8 mouse cellular contexts compared by ENCODE assay signal in genomic region chr10:91122646-91123045, GRCm38 (mm10). TPM values are rescaled to one million over a fixed set of nuclear protein-coding genes. Genes with fewer than 3 reads are reported as not detected.
A peak's percentile ranks its signal among the peaks of the same experiment; 100 is the strongest.
DNase-seq lines count a peak whose midpoint lies in the region; ATAC-seq and TF ChIP-seq lines count a peak whose summit lies in the region.

No protein-coding gene starts in this region.

- no peaks in the 10 kb centered on the region for H3K27me3 ChIP-seq in heart, embryonic 16.5 days (ENCODE audit: control insufficient read depth, insufficient read depth, low read length)
- H3K27me3 ChIP-seq in hindbrain, embryonic 11.5 days (ENCODE audit: control insufficient read depth, insufficient read depth, low read length) = no peaks in the 10 kb centered on the region
- H3K27me3 ChIP-seq in midbrain, embryonic 12.5 days = no peaks in the 10 kb centered on the region

- peaks cover 40% of the 10 kb centered on the region for H3K36me3 ChIP-seq in heart, embryonic 16.5 days (ENCODE audit: control insufficient read depth, insufficient read depth)
- H3K36me3 ChIP-seq in ES-E14 (ENCODE audit: control insufficient read depth, insufficient read depth, low read length, poor library complexity, severe bottlenecking) = peaks cover 26% of the 10 kb centered on the region
- peaks cover 15% of the 10 kb centered on the region for H3K36me3 ChIP-seq in hindbrain, embryonic 11.5 days (ENCODE audit: control insufficient read depth, insufficient read depth, low read length)
- H3K36me3 ChIP-seq in midbrain, embryonic 12.5 days = peaks cover 40% of the 10 kb centered on the region

- in situ Hi-C loops in ES-E14 (cut with MboI; ENCODE audit: low sequenced_read_pairs in 2 of 2, unreplicated experiment in 2 of 2) = no loop called here

- H3K4me1 ChIP-seq in heart, embryonic 16.5 days (ENCODE audit: control insufficient read depth, insufficient read depth, low read length) = peaks cover 24% of the 10 kb centered on the region
- peaks cover 3 to 4% of the 10 kb centered on the region in 2 experiments; a peak in 3 of 4 replicates for H3K4me1 ChIP-seq in ES-E14 (ENCODE audit: control insufficient read depth in 2 of 2, insufficient read depth in 2 of 2, low read length in 2 of 2, poor library complexity in 1 of 2)
- H3K4me1 ChIP-seq in hindbrain, embryonic 11.5 days (replicated peaks; ENCODE audit: control insufficient read depth, insufficient read depth, low read length) = no peaks in the 10 kb centered on the region
- peaks cover 19% of the 10 kb centered on the region for H3K4me1 ChIP-seq in midbrain, embryonic 12.5 days

- H3K4me3 ChIP-seq in heart, embryonic 16.5 days (ENCODE audit: low read length) = peak overlapping the region; percentile 100
- peak overlapping the region; percentile 76 to 90 for H3K4me3 ChIP-seq in ES-E14 (ENCODE audit: insufficient read depth in 1 of 2, low read depth in 1 of 2, low read length in 2 of 2, poor library complexity in 1 of 2, severe bottlenecking in 1 of 2)
- peak overlapping the region; percentile 63 for H3K4me3 ChIP-seq in hindbrain, embryonic 11.5 days (ENCODE audit: low read depth, low read length)
- H3K4me3 ChIP-seq in midbrain, embryonic 12.5 days = peak overlapping the region; percentile 100

- DNase-seq in heart, postnatal 25 days (ENCODE audit: low spot score) = no peak
- DNase-seq in ES-E14 (ENCODE audit: low read depth, low spot score) = no peak
- no peak for DNase-seq in hindbrain, embryonic 11.5 days (ENCODE audit: low spot score)
- DNase-seq in gastrocnemius, adult 18-20 months (ENCODE audit: low spot score) = no peak

- H3K4me2 ChIP-seq in heart, embryonic 16.5 days (ENCODE audit: low read depth, low read length) = peak overlapping the region; percentile 60
- H3K4me2 ChIP-seq in hindbrain, embryonic 11.5 days (replicated peaks; ENCODE audit: low read depth, low read length) = peak overlapping the region; percentile 91
- peak overlapping the region; percentile 80 for H3K4me2 ChIP-seq in midbrain, embryonic 12.5 days (replicated peaks)

- 13% methylated on average over 6 of the region's 6 CpGs for WGBS in heart, embryonic 16.5 days
- WGBS in hindbrain, embryonic 11.5 days = 44% methylated on average over 6 of the region's 6 CpGs
- 43% methylated on average over 6 of the region's 6 CpGs for WGBS in midbrain, embryonic 12.5 days

- no peak for ATAC-seq in heart, embryonic 16.5 days (replicated peaks; ENCODE audit: extremely low read depth, insufficient read depth, low FRiP score)
- ATAC-seq in hindbrain, embryonic 11.5 days (ENCODE audit: low FRiP score) = no peak
- no peak for ATAC-seq in midbrain, embryonic 12.5 days (ENCODE audit: low FRiP score, low read depth)
- ATAC-seq in inflammation-experienced regulatory T-cells, adult 6 months = no peak
- ATAC-seq in activated CD4-positive, CD25-positive, alpha-beta regulatory T cell, adult 4 months = no peak

- H3K27ac ChIP-seq in heart, embryonic 16.5 days (ENCODE audit: low read length) = peak overlapping the region; percentile 97
- H3K27ac ChIP-seq in ES-E14 (ENCODE audit: insufficient read depth, low read depth, low read length, poor library complexity, severe bottlenecking) = no peak overlapping the region
- H3K27ac ChIP-seq in hindbrain, embryonic 11.5 days (ENCODE audit: low read depth, low read length) = no peak overlapping the region
- H3K27ac ChIP-seq in midbrain, embryonic 12.5 days (replicated peaks) = no peak overlapping the region

- intact Hi-C loops in heart, postnatal 25 days (cut with DNase I) = loop anchor here (2.0 kb wide), 1 partner anchor 18 kb away; no protein-coding TSS in a partner anchor

- H3K9ac ChIP-seq in heart, embryonic 16.5 days (ENCODE audit: low read length) = peak overlapping the region; percentile 100
- peak overlapping the region; percentile 52; the same call in 1 of the 2 replicates for H3K9ac ChIP-seq in ES-E14 (ENCODE audit: insufficient read depth, low read depth, low read length, poor library complexity, severe bottlenecking)
- peak overlapping the region; percentile 89 for H3K9ac ChIP-seq in hindbrain, embryonic 11.5 days (ENCODE audit: low read depth, low read length)
- H3K9ac ChIP-seq in midbrain, embryonic 12.5 days (replicated peaks) = peak overlapping the region; percentile 97

- H3K9me3 ChIP-seq in heart, embryonic 16.5 days (replicated peaks; ENCODE audit: control insufficient read depth, low read length) = no peaks in the 10 kb centered on the region
- no peaks in the 10 kb centered on the region for H3K9me3 ChIP-seq in ES-E14 (ENCODE audit: control insufficient read depth, insufficient read depth, low read depth, low read length)
- H3K9me3 ChIP-seq in hindbrain, embryonic 11.5 days (ENCODE audit: control insufficient read depth, low read length) = no peaks in the 10 kb centered on the region
- no peaks in the 10 kb centered on the region for H3K9me3 ChIP-seq in midbrain, embryonic 12.5 days

TF ChIP-seq in ES-E14, 5 proteins besides CTCF, POLR2A, EP300 and RAD21:
- TF ChIP-seq CHD2 (IDR thresholded peaks at IDR 0.05; ENCODE audit: low read depth, low read length) (no peak), ZC3H11A (IDR thresholded peaks at IDR 0.05; ENCODE audit: borderline replicate concordance, low read depth, low read length) (no peak), MAFK (IDR thresholded peaks at IDR 0.05; ENCODE audit: insufficient read depth, low read depth, low read length) (no peak), HCFC1 (IDR thresholded peaks at IDR 0.05; ENCODE audit: borderline replicate concordance, insufficient read depth, low read length) (no peak), ZNF384 (IDR thresholded peaks at IDR 0.05; ENCODE audit: low read depth, low read length) (no peak)

RNA-seq across cellular contexts. Expression of gene Slc25a3, which starts 1.2 kb away (rescaled TPM):
- polyA plus RNA-seq in heart, embryonic 16.5 days (2015; fragmentation: Nextera tagmentation; extraction: Ambion mirVana) = 1,186 and 1,208 TPM in 2 replicates
- 1,000 to 10,000 TPM; 2,502 to 2,645 TPM for total RNA-seq in heart, postnatal 25 days (2021)
- 328 and 481 TPM in 2 replicates for total RNA-seq in ES-E14 (2012; rRNA removed)
- 426 and 455 TPM in 2 replicates for polyA plus RNA-seq in hindbrain, embryonic 11.5 days (2014; fragmentation: Nextera tagmentation; extraction: Ambion mirVana)
- polyA plus RNA-seq in midbrain, embryonic 12.5 days (2016; fragmentation: Nextera tagmentation; extraction: Ambion mirVana) = 369 and 374 TPM in 2 replicates
- 100 to 1,000 TPM; 227 to 247 (median 243) TPM for polyA plus RNA-seq in inflammation-experienced regulatory T-cells, adult 6 months (2017; shearing (Covaris generic))
- 100 to 1,000 TPM; 268 TPM for polyA plus RNA-seq in activated CD4-positive, CD25-positive, alpha-beta regulatory T cell, adult 4 months (2017; shearing (Covaris generic))
- total RNA-seq in gastrocnemius, adult 18-20 months (2021) = 1,000 to 10,000 TPM; 1,039 to 1,209 TPM

RNA-seq across cellular contexts. Expression of gene Ikbip, which starts 39.9 kb away (rescaled TPM):
- polyA plus RNA-seq in heart, embryonic 16.5 days (2015; fragmentation: Nextera tagmentation; extraction: Ambion mirVana) = 31.6 and 39.3 TPM in 2 replicates
- 10 to 100 TPM; 17.4 to 18.6 TPM for total RNA-seq in heart, postnatal 25 days (2021)
- total RNA-seq in ES-E14 (2012; rRNA removed) = 28.1 and 32.7 TPM in 2 replicates
- 24.7 and 25.7 TPM in 2 replicates for polyA plus RNA-seq in hindbrain, embryonic 11.5 days (2014; fragmentation: Nextera tagmentation; extraction: Ambion mirVana)
- 18.7 and 25.3 TPM in 2 replicates for polyA plus RNA-seq in midbrain, embryonic 12.5 days (2016; fragmentation: Nextera tagmentation; extraction: Ambion mirVana)
- 1 to 10 TPM; 5.3 to 8.6 (median 6.9) TPM for polyA plus RNA-seq in inflammation-experienced regulatory T-cells, adult 6 months (2017; shearing (Covaris generic))
- polyA plus RNA-seq in activated CD4-positive, CD25-positive, alpha-beta regulatory T cell, adult 4 months (2017; shearing (Covaris generic)) = 1 to 10 TPM; 4.3 to 4.8 TPM
- total RNA-seq in gastrocnemius, adult 18-20 months (2021) = 10 to 100 TPM in 1 of 2 experiments, 1 to 10 TPM in 1; 9.7 to 12.7 TPM

RNA-seq across cellular contexts. Expression of gene Apaf1, which starts 40.1 kb away (rescaled TPM):
- 8.5 and 9.8 TPM in 2 replicates for polyA plus RNA-seq in heart, embryonic 16.5 days (2015; fragmentation: Nextera tagmentation; extraction: Ambion mirVana)
- 1 to 10 TPM; 8.0 to 8.2 TPM for total RNA-seq in heart, postnatal 25 days (2021)
- 21.7 and 25.7 TPM in 2 replicates for total RNA-seq in ES-E14 (2012; rRNA removed)
- 27.4 and 29.4 TPM in 2 replicates for polyA plus RNA-seq in hindbrain, embryonic 11.5 days (2014; fragmentation: Nextera tagmentation; extraction: Ambion mirVana)
- polyA plus RNA-seq in midbrain, embryonic 12.5 days (2016; fragmentation: Nextera tagmentation; extraction: Ambion mirVana) = 30.4 and 33.3 TPM in 2 replicates
- 10 to 100 TPM in 2 of 3 experiments, 1 to 10 TPM in 1; 6.9 to 23.2 (median 11.6) TPM for polyA plus RNA-seq in inflammation-experienced regulatory T-cells, adult 6 months (2017; shearing (Covaris generic))
- 10 to 100 TPM; 12.1 to 18.2 TPM for polyA plus RNA-seq in activated CD4-positive, CD25-positive, alpha-beta regulatory T cell, adult 4 months (2017; shearing (Covaris generic))
- 1 to 10 TPM; 1.7 to 2.2 TPM for total RNA-seq in gastrocnemius, adult 18-20 months (2021)

RNA-seq across cellular contexts. Expression of gene Tmpo, which starts 58.5 kb away (rescaled TPM):
- polyA plus RNA-seq in heart, embryonic 16.5 days (2015; fragmentation: Nextera tagmentation; extraction: Ambion mirVana) = 148 and 153 TPM in 2 replicates
- total RNA-seq in heart, postnatal 25 days (2021) = 10 to 100 TPM; 40.1 to 45.7 TPM
- total RNA-seq in ES-E14 (2012; rRNA removed) = 176 and 189 TPM in 2 replicates
- polyA plus RNA-seq in hindbrain, embryonic 11.5 days (2014; fragmentation: Nextera tagmentation; extraction: Ambion mirVana) = 312 and 320 TPM in 2 replicates
- 368 and 394 TPM in 2 replicates for polyA plus RNA-seq in midbrain, embryonic 12.5 days (2016; fragmentation: Nextera tagmentation; extraction: Ambion mirVana)
- 10 to 100 TPM; 61.6 to 69.1 (median 61.9) TPM for polyA plus RNA-seq in inflammation-experienced regulatory T-cells, adult 6 months (2017; shearing (Covaris generic))
- polyA plus RNA-seq in activated CD4-positive, CD25-positive, alpha-beta regulatory T cell, adult 4 months (2017; shearing (Covaris generic)) = 10 to 100 TPM; 51.5 to 69.5 TPM
- 10 to 100 TPM; 49.9 to 50.5 TPM for total RNA-seq in gastrocnemius, adult 18-20 months (2021)
